Mouse (Mus musculus): ENCODE results near the gene 4933428M09Rik. TPM values are rescaled to one million over a fixed set of nuclear protein-coding genes. Genes with fewer than 3 reads are reported as not detected.
"Not testable (repeated sequence)": the region's sequence is repeated elsewhere in the genome, so short reads cannot be mapped to it uniquely, and the experiment has no call there.

Gene 4933428M09Rik
- polyA plus RNA-seq (2014; fragmentation: Nextera tagmentation; extraction: Ambion mirVana): not detected in 2 replicates

- H3K4me1 ChIP-seq (ENCODE audit: control insufficient read depth, insufficient read depth, low read length): no peaks in the 10 kb centered on the region
- 89% methylated on average over 8 of the region's 8 CpGs for WGBS
- DNase-seq (ENCODE audit: low spot score) (no peak), ATAC-seq (ENCODE audit: low read depth) (no peak)
- H3K27ac ChIP-seq (replicated peaks; ENCODE audit: low read depth, low read length): no peak within 1 kb of the TSS
- H3K4me2 ChIP-seq (ENCODE audit: low read depth, low read length): no peak within 1 kb of the TSS
- H3K9me3 ChIP-seq (ENCODE audit: control insufficient read depth, low read length): no peaks in the 10 kb centered on the region
- no peak within 1 kb of the TSS for H3K9ac ChIP-seq (ENCODE audit: low read depth, low read length)
- no peaks in the 10 kb centered on the region for H3K36me3 ChIP-seq (ENCODE audit: control insufficient read depth, insufficient read depth, low read length)
- H3K27me3 ChIP-seq (replicated peaks; ENCODE audit: control insufficient read depth, insufficient read depth, low read length): no peaks in the 10 kb centered on the region
- no peak within 1 kb of the TSS for H3K4me3 ChIP-seq (ENCODE audit: low read depth, low read length)
These were observed at the start of gene 4933428M09Rik for GRCm38 (mm10) chrX:139178928-139179327. TSS of gene 4933428M09Rik (plus strand) at chrX:139179228.

GRCm38 (mm10) chrX:139134031-139134430 is 45.0 kb upstream of the 4933428M09Rik start:
- Histone ChIP-seq H3K4me1 (ENCODE audit: control insufficient read depth, insufficient read depth, low read length) (no peaks in the 10 kb centered on the region), H3K4me3 (ENCODE audit: low read depth, low read length) (no peak overlapping the region), H3K36me3 (ENCODE audit: control insufficient read depth, insufficient read depth, low read length) (no peaks in the 10 kb centered on the region), H3K9ac (ENCODE audit: low read depth, low read length) (no peak overlapping the region), H3K9me3 (ENCODE audit: control insufficient read depth, low read length) (no peaks in the 10 kb centered on the region), H3K27ac (replicated peaks; ENCODE audit: low read depth, low read length) (no peak overlapping the region), H3K27me3 (replicated peaks; ENCODE audit: control insufficient read depth, insufficient read depth, low read length) (no peaks in the 10 kb centered on the region), H3K4me2 (ENCODE audit: low read depth, low read length) (no peak overlapping the region)
- ATAC-seq (ENCODE audit: low read depth): no peak
- DNase-seq (ENCODE audit: low spot score): peak; percentile 7
- WGBS: 60% methylated on average over 4 of the region's 4 CpGs

- 79% methylated on average over 3 of the region's 3 CpGs for WGBS
- H3K9ac ChIP-seq (ENCODE audit: low read depth, low read length); ATAC-seq (ENCODE audit: low read depth); H3K9me3 ChIP-seq (ENCODE audit: control insufficient read depth, low read length); H3K4me2 ChIP-seq (ENCODE audit: low read depth, low read length); H3K27me3 ChIP-seq (replicated peaks; ENCODE audit: control insufficient read depth, insufficient read depth, low read length); H3K36me3 ChIP-seq (ENCODE audit: control insufficient read depth, insufficient read depth, low read length); H3K27ac ChIP-seq (replicated peaks; ENCODE audit: low read depth, low read length); H3K4me1 ChIP-seq (ENCODE audit: control insufficient read depth, insufficient read depth, low read length); H3K4me3 ChIP-seq (ENCODE audit: low read depth, low read length); DNase-seq (ENCODE audit: low spot score): not testable (repeated sequence)
These were observed 12.5 kb downstream of the 4933428M09Rik start for GRCm38 (mm10) chrX:139191506-139191905.

- H3K4me1 ChIP-seq (ENCODE audit: control insufficient read depth, insufficient read depth, low read length): no peaks in the 10 kb centered on the region
- no peak overlapping the region for H3K27ac ChIP-seq (replicated peaks; ENCODE audit: low read depth, low read length)
- ATAC-seq (ENCODE audit: low read depth): no peak
- no peak for DNase-seq (ENCODE audit: low spot score)
- H3K27me3 ChIP-seq (replicated peaks; ENCODE audit: control insufficient read depth, insufficient read depth, low read length): no peaks in the 10 kb centered on the region
- H3K4me2 ChIP-seq (ENCODE audit: low read depth, low read length): no peak overlapping the region
- no peak overlapping the region for H3K4me3 ChIP-seq (ENCODE audit: low read depth, low read length)
- H3K36me3 ChIP-seq (ENCODE audit: control insufficient read depth, insufficient read depth, low read length): no peaks in the 10 kb centered on the region
- H3K9me3 ChIP-seq (ENCODE audit: control insufficient read depth, low read length): no peaks in the 10 kb centered on the region
- 18% methylated on average over 1 of the region's 1 CpGs for WGBS
- H3K9ac ChIP-seq (ENCODE audit: low read depth, low read length): no peak overlapping the region
These were observed 15.7 kb downstream of the 4933428M09Rik start for GRCm38 (mm10) chrX:139194572-139195279.

GRCm38 (mm10) chrX:139209191-139209828 is 30.3 kb downstream of the 4933428M09Rik start:
- not testable (repeated sequence) for H3K9ac ChIP-seq (ENCODE audit: low read depth, low read length); H3K4me1 ChIP-seq (ENCODE audit: control insufficient read depth, insufficient read depth, low read length); DNase-seq (ENCODE audit: low spot score); H3K9me3 ChIP-seq (ENCODE audit: control insufficient read depth, low read length); H3K27ac ChIP-seq (replicated peaks; ENCODE audit: low read depth, low read length); H3K27me3 ChIP-seq (replicated peaks; ENCODE audit: control insufficient read depth, insufficient read depth, low read length); H3K36me3 ChIP-seq (ENCODE audit: control insufficient read depth, insufficient read depth, low read length); ATAC-seq (ENCODE audit: low read depth)
- Histone ChIP-seq H3K4me3 (ENCODE audit: low read depth, low read length) (peak overlapping the region; percentile 50; the same call in 1 of the 2 replicates), H3K4me2 (ENCODE audit: low read depth, low read length) (peak overlapping the region; percentile 54; the same call in 1 of the 2 replicates)
- WGBS: 74% methylated on average over 4 of the region's 4 CpGs

- H3K9me3 ChIP-seq (ENCODE audit: control insufficient read depth, low read length): no peaks in the 10 kb centered on the region
- ATAC-seq (ENCODE audit: low read depth): peak; percentile 96
- peak within 1 kb of the TSS; percentile 54 for H3K4me2 ChIP-seq (ENCODE audit: low read depth, low read length)
- H3K9ac ChIP-seq (ENCODE audit: low read depth, low read length): peak within 1 kb of the TSS; percentile 63
- WGBS: 24% methylated on average over 29 of the region's 31 CpGs
- H3K4me3 ChIP-seq (ENCODE audit: low read depth, low read length): peak within 1 kb of the TSS; percentile 50
- H3K27me3 ChIP-seq (replicated peaks; ENCODE audit: control insufficient read depth, insufficient read depth, low read length): 0 out of 2 replicates have a peak, but pooled peaks cover 3% of the 10 kb centered on the region
- H3K27ac ChIP-seq (replicated peaks; ENCODE audit: low read depth, low read length): 0 out of 2 replicates have a peak within 1 kb of the TSS, but pooled peaks have one; percentile 21
- peak; percentile 83 for DNase-seq (ENCODE audit: low spot score)
- no peaks in the 10 kb centered on the region for H3K36me3 ChIP-seq (ENCODE audit: control insufficient read depth, insufficient read depth, low read length)
- no peaks in the 10 kb centered on the region for H3K4me1 ChIP-seq (ENCODE audit: control insufficient read depth, insufficient read depth, low read length)
These were observed 30.8 kb downstream of the 4933428M09Rik start, which contains the start of gene Mum1l1 for GRCm38 (mm10) chrX:139209829-139210225. TSS of gene Mum1l1 (plus strand) at chrX:139210042.

GRCm38 (mm10) chrX:139214765-139215164 is 35.7 kb downstream of the 4933428M09Rik start:
- H3K4me2 ChIP-seq (ENCODE audit: low read depth, low read length): no peak overlapping the region
- no peak overlapping the region for H3K4me3 ChIP-seq (ENCODE audit: low read depth, low read length)
- WGBS: 74% methylated on average over 4 of the region's 4 CpGs
- no peaks in the 10 kb centered on the region for H3K36me3 ChIP-seq (ENCODE audit: control insufficient read depth, insufficient read depth, low read length)
- DNase-seq (ENCODE audit: low spot score) (no peak), ATAC-seq (ENCODE audit: low read depth) (no peak)
- H3K27me3 ChIP-seq (replicated peaks; ENCODE audit: control insufficient read depth, insufficient read depth, low read length): peaks cover 3% of the 10 kb centered on the region; the same call in 1 of the 2 replicates
- no peaks in the 10 kb centered on the region for H3K9me3 ChIP-seq (ENCODE audit: control insufficient read depth, low read length)
- H3K9ac ChIP-seq (ENCODE audit: low read depth, low read length): no peak overlapping the region
- no peak overlapping the region for H3K27ac ChIP-seq (replicated peaks; ENCODE audit: low read depth, low read length)
- H3K4me1 ChIP-seq (ENCODE audit: control insufficient read depth, insufficient read depth, low read length): no peaks in the 10 kb centered on the region

GRCm38 (mm10) chrX:139216409-139216808 is 37.4 kb downstream of the 4933428M09Rik start:
- Histone ChIP-seq H3K9ac (ENCODE audit: low read depth, low read length) (no peak overlapping the region), H3K36me3 (ENCODE audit: control insufficient read depth, insufficient read depth, low read length) (no peaks in the 10 kb centered on the region), H3K4me1 (ENCODE audit: control insufficient read depth, insufficient read depth, low read length) (no peaks in the 10 kb centered on the region), H3K27me3 (replicated peaks; ENCODE audit: control insufficient read depth, insufficient read depth, low read length) (peaks cover 3% of the 10 kb centered on the region; the same call in 1 of the 2 replicates), H3K4me2 (ENCODE audit: low read depth, low read length) (peak overlapping the region; percentile 53), H3K27ac (replicated peaks; ENCODE audit: low read depth, low read length) (no peak overlapping the region), H3K4me3 (ENCODE audit: low read depth, low read length) (peak overlapping the region; percentile 44), H3K9me3 (ENCODE audit: control insufficient read depth, low read length) (no peaks in the 10 kb centered on the region)
- no peak for ATAC-seq (ENCODE audit: low read depth)
- 63% methylated on average over 5 of the region's 5 CpGs for WGBS
- DNase-seq (ENCODE audit: low spot score): no peak

All from embryonic facial prominence, embryonic 14.5 days (tissue).